Mouse (Mus musculus): ENCODE data around the gene Nxpe5.
"Not testable (repeated sequence)": the region's sequence is repeated elsewhere in the genome, so short reads cannot be mapped to it uniquely, and the experiment has no call there.

The Nxpe5 gene

GRCm38 (mm10) chr5:138225700-138226099, at the start of gene Nxpe5:
Gene Nxpe5, plus strand, starts transcription at chr5:138225898.
- DNase-seq (ENCODE audit: low spot score), result no peak

- peak; percentile 89 for DNase-seq (ENCODE audit: low spot score)
These were observed 38.6 kb upstream of the Nxpe5 start, which contains the start of the genes Taf6 and Cnpy4 for GRCm38 (mm10) chr5:138186950-138187638. Gene Taf6, minus strand, starts transcription at chr5:138187451. Gene Cnpy4, plus strand, starts transcription at chr5:138187485.

DNA sequence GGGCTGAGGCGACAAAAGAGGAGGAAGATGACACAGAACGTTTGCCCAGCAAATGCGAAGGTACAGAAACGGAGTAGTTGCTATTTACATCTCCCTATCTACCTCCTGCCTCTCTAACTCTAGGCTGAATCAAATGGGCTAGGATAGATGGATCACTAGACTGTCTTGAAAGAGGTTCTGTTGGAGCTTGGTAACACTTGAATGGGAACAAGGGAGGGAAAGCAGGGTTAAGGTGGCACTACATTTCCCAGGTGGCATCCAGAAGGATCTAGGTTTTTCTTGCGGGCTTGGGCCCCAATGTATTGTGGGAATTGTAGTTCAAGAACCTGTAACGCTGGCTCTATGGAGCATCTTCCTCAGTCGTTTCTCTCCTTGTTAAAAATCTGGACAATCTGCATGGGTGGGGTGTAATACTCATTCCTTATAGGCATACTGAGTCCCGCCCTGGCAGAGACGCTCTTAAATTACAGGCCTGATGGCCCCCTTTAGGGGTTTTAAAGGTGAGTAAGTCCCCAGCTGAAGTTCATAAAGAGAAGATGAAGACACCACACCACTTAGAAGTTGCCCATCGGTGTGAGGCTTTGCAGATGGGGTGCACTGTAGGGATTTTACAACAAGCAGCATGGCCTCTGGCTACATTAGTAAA, 37.9 kb upstream of the Nxpe5 start:
- DNase-seq (ENCODE audit: low spot score), result peak; percentile 81

GRCm38 (mm10) chr5:138193771-138194727, 31.6 kb upstream of the Nxpe5 start, which contains the start of gene Mblac1:
Gene Mblac1, plus strand, starts transcription at chr5:138194314.
- peak; percentile 90 for DNase-seq (ENCODE audit: low spot score)

GRCm38 (mm10) chr5:138194755-138195345, 30.8 kb upstream of the Nxpe5 start:
- no peak for DNase-seq (ENCODE audit: low spot score)

- no peak for DNase-seq (ENCODE audit: low spot score)
These were observed 30.2 kb upstream of the Nxpe5 start for GRCm38 (mm10) chr5:138195463-138195862.

- no peak for DNase-seq (ENCODE audit: low spot score)
These were observed 26.1 kb upstream of the Nxpe5 start for GRCm38 (mm10) chr5:138199576-138199975.

DNA sequence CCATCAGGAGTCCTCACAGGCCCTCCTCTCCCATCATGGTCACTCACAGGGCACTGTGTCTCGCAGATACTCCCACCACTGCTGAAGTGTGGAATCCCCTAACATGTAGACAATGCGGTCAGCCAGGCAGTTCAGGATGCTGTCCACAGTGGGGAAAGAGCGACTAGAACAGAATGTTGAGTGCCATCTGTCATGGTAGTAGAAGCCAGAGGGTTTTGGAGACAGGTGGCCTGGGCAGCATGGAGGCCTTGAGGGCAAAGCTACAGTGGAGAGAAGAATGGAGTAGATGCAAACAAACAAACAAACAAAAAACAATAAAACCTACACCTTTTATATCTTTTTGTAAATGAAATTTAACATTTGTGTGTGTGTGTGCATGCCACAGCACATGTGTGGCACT, 23.6 kb upstream of the Nxpe5 start:
- no peak for DNase-seq (ENCODE audit: low spot score)

- no peak for DNase-seq (ENCODE audit: low spot score)
These were observed 18.4 kb upstream of the Nxpe5 start for GRCm38 (mm10) chr5:138207253-138207652.

- DNase-seq (ENCODE audit: low spot score), result no peak
These were observed 17.8 kb upstream of the Nxpe5 start for GRCm38 (mm10) chr5:138207873-138208272.

DNA sequence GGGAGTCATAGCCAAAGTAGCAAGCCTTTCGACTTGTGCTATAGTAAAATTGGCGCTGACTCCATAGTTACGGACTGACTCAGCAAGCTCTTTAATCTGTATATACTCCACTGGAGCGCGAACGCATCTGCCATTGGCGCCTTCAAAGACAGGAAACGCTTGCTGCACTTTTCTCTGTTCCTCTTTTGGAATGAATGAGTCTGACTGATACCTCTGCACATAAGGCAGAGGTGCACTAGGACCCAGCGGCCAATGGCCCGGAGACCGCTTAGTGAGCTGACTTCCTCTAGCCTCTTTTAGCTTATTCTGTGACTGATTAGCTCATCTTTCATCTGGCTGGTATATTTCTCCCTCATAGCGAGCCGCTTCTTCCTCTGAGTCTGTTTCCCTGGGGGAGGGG, 9.1 kb upstream of the Nxpe5 start:
- DNase-seq (ENCODE audit: low spot score), result not testable (repeated sequence)

GRCm38 (mm10) chr5:138219864-138220263, 5.8 kb upstream of the Nxpe5 start:
- no peak for DNase-seq (ENCODE audit: low spot score)

- DNase-seq (ENCODE audit: low spot score), result peak; percentile 71
These were observed 3.6 kb upstream of the Nxpe5 start for GRCm38 (mm10) chr5:138222111-138222510.

- no peak for DNase-seq (ENCODE audit: low spot score)
These were observed 2.4 kb upstream of the Nxpe5 start for GRCm38 (mm10) chr5:138223287-138223686.

GRCm38 (mm10) chr5:138226491-138226890, 793 bp downstream of the Nxpe5 start:
- DNase-seq (ENCODE audit: low spot score), result no peak

DNA sequence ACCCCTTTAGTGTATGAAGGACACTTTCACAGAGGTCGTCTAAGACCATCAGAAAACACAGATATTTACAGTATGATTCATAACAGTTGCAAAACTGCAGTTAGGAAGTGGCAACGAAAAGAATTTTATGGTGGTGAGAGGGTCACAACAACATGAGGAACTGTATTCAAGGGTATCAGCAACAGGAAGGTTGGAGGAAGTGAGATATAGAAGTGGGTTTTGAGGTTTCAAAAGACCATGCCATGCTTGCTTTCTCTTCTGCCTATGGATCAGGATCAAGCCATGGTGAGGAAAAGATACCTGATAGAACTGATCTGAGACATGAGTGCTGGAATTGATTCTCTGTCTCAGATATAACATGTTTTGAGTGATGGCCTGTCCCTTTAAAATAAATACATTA, 1.7 kb downstream of the Nxpe5 start:
- DNase-seq (ENCODE audit: low spot score), result no peak

GRCm38 (mm10) chr5:138228026-138228425, 2.3 kb downstream of the Nxpe5 start:
- no peak for DNase-seq (ENCODE audit: low spot score)

DNA sequence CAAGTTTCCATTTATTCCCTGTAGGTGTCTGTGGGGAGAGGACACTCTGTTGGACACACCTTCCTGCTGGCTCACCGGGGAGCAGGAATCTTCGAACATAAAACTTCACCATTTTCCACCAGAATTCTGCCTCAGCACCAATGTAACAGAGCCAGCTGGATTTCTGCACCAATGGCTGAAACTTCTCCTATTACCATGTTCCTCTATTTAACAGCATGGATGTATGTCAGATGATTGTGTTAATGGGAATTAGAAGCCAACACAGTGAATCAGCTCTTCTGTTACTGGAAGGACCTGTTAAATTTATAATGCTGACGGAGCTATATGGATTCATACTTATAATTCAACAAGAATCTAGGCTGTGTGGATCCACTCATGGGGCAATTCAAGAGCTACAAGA, 3.8 kb downstream of the Nxpe5 start:
- DNase-seq (ENCODE audit: low spot score), result no peak

DNA sequence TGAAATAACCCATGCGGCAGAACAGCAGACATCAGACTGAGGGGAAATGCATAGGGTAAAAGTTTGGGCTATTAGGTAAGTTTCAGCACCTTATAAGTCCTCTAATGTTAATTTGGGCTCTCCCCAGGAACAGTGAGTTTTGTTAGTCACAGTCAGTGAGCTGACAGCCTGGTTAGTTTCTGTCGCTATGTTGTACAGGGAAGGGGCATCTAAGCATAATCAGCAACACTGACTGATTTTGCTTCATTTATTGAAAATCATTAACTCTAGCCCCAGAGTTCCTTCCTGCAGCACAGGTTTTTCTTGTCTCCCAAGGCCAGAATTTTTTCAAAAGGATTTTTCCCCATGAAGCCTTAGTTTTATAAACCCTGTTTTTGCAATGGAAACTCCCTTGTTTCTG, 8.1 kb downstream of the Nxpe5 start:
- no peak for DNase-seq (ENCODE audit: low spot score)

DNA sequence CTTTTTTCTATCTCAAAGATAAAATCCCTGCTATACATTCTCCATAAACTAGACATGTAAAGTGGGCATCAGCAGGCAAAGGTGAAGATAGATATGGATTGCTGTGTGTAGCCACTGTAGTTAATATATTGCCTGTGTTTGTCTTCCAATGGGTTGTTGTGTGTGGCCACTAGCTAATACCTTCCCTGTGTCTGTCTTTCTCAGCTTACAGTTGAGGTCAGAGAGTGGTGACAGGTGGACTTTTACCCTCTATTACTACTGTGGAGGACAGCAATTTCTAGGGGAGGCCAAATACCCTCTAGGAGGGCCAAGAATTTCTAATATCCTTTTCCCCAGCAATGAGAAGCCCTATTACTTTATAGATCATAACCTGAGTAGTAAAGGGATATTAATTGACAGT, 8.5 kb downstream of the Nxpe5 start:
- no peak for DNase-seq (ENCODE audit: low spot score)

DNA sequence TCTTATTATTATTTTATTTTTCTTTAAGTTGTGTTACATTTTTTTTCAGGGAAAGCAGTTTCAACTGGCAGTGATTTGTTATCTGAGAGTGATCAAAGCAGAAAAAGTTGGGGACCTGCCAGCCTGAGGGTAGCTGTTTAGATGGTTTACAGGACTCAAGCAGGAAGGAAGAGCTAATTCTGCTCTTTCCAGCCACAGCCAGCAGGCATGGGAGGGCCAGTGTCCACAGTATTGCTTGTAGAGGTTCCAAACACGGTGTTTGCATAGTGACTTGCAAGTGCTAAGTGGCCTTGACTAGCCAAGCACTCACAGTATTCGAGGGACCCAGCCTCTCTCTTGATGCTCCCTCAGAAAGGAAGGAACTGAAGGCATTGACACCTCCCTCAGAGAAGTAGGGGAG, 15.8 kb downstream of the Nxpe5 start:
- DNase-seq (ENCODE audit: low spot score), result no peak

GRCm38 (mm10) chr5:138251144-138251543, 25.4 kb downstream of the Nxpe5 start:
- no peak for DNase-seq (ENCODE audit: low spot score)
